Mouse (Mus musculus) liver, embryonic 12.5 days (tissue): ENCODE measurements around the gene Smap2. TPM values are rescaled to one million over a fixed set of nuclear protein-coding genes. Genes with fewer than 3 reads are reported as not detected.

Source experiments
- ATAC-seq: fragments of 200-750 bp; cut with Nextera tagmentation; 2 replicates; pipeline ENCODE4 v1.8.0; 2017; ENCODE audit warnings: moderate number of reproducible peaks, mild to moderate bottlenecking, moderate library complexity
- H3K27ac ChIP-seq: fragments of 300-500 bp; sonication (generic); 2 replicates; pipeline ENCODE4 v1.5.1; 2016; ENCODE audit warnings: mild to moderate bottlenecking
- H3K27me3 ChIP-seq: fragments of 300-500 bp; sonication (generic); replicated peaks from 2 replicates; pipeline ENCODE4 v1.6.1; 2016; ENCODE audit warnings: mild to moderate bottlenecking, moderate library complexity
- H3K36me3 ChIP-seq: fragments of 300-500 bp; sonication (generic); 2 replicates; pipeline ENCODE4 v1.6.1; 2016; ENCODE audit warnings: mild to moderate bottlenecking, moderate library complexity
- H3K4me1 ChIP-seq: fragments of 300-500 bp; sonication (generic); 2 replicates; pipeline ENCODE4 v1.6.1; 2016
- H3K4me2 ChIP-seq: fragments of 300-500 bp; sonication (generic); 2 replicates; pipeline ENCODE4 v1.6.1; 2016; ENCODE audit warnings: mild to moderate bottlenecking, moderate library complexity
- H3K4me3 ChIP-seq: fragments of 300-500 bp; sonication (generic); 2 replicates; pipeline ENCODE4 v1.5.1; 2016; ENCODE audit warnings: mild to moderate bottlenecking, moderate library complexity
- H3K9ac ChIP-seq: fragments of 300-500 bp; sonication (generic); 2 replicates; pipeline ENCODE4 v1.6.1; 2016; ENCODE audit warnings: mild to moderate bottlenecking, moderate library complexity
- H3K9me3 ChIP-seq: fragments of 300-500 bp; sonication (generic); replicated peaks from 2 replicates; pipeline ENCODE4 v1.6.1; 2016; ENCODE audit warnings: mild to moderate bottlenecking, moderate library complexity
- WGBS: fragments of 180-500 bp; shearing (Covaris S2); methylation state at CpG from one replicate; pipeline ENCODE4 v1.1.7; 2016; ENCODE audit not compliant: insufficient replicate concordance; 5-methylcytosine and 5-hydroxymethylcytosine counted together
- polyA plus RNA-seq: library from polyadenylated mRNA; unstranded; fragments of >200 nt; fragmentation: Nextera tagmentation; extraction: Ambion mirVana; gene quantifications from 2 replicates; pipeline ENCODE4 v1.2.1, GENCODE M21; 2016

Gene Smap2
- polyA plus RNA-seq, 1 experiment from 2014 or later = 46.9 TPM

DNA sequence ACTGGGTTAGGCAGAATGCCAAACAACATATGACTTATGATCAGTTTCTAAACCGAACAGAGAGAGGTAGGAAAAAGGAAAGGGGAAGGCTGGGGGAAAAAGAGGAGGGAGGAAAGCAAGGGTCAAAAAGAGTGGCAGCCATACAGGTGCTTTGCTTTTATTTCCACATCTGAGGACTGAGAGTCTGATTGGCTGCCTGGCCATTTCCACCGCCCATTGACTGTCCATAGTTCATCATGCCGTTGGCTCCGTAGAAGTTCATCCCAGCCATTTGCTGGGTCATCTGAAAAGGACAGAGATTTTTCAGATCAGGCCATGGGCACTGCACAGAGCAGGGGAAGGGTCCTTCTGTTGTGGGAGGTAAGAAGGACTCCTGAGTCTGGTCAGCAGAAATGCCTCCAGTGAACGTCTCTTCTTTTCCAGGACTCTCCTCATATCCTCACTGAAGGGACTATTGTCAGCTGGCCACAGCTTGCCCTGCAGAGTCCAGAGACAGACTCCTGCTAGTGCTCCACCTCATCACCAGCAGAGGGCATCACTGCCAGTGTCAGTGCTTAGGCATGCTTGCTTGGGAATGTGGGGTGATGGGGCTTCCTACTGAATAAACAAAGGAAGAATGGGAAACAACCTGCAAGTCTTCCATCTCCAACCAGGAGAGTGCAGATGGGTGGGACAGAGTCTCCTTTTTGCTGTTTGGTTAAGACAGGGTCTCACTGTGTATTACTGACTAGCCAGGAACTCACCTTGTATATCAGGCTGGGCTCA, 47.5 kb downstream of the Smap2 start:
- no peaks in the 10 kb centered on the region for H3K9me3 ChIP-seq
- H3K4me3 ChIP-seq = no peak overlapping the region
- no peak overlapping the region for H3K4me2 ChIP-seq
- 81% methylated on average over 5 of the region's 5 CpGs for WGBS
- H3K4me1 ChIP-seq = peaks cover 2% of the 10 kb centered on the region; the same call in 1 of the 2 replicates
- no peak overlapping the region for H3K27ac ChIP-seq
- no peaks in the 10 kb centered on the region for H3K27me3 ChIP-seq
- no peak for ATAC-seq
- H3K9ac ChIP-seq = no peak overlapping the region
- peaks cover 74% of the 10 kb centered on the region for H3K36me3 ChIP-seq

DNA sequence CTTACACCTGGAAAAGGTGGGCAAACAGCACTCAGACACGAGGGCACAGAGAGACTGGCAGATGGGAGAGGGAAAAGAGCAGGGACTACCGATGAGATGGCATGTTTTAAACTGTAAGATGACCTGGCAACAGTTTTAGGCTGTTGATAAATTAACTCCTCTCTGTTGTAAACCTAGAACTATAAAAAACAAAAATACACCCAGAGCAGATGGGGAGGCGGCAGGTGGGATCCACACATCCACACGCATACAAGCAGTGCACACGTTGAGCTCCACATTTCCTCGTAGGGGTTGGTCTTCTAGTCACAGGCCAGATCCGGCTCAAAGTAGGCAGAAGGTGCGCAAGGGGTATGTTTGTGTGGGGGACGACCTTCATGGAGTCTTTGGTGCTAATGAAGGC, 48.6 kb downstream of the Smap2 start:
- no peak overlapping the region for H3K4me2 ChIP-seq
- no peaks in the 10 kb centered on the region for H3K4me1 ChIP-seq
- no peak overlapping the region for H3K4me3 ChIP-seq
- H3K27ac ChIP-seq = no peak overlapping the region
- no peaks in the 10 kb centered on the region for H3K27me3 ChIP-seq
- no peak for ATAC-seq
- H3K36me3 ChIP-seq = peaks cover 63% of the 10 kb centered on the region
- H3K9me3 ChIP-seq = no peaks in the 10 kb centered on the region
- WGBS = 82% methylated on average over 9 of the region's 9 CpGs
- H3K9ac ChIP-seq = no peak overlapping the region

DNA sequence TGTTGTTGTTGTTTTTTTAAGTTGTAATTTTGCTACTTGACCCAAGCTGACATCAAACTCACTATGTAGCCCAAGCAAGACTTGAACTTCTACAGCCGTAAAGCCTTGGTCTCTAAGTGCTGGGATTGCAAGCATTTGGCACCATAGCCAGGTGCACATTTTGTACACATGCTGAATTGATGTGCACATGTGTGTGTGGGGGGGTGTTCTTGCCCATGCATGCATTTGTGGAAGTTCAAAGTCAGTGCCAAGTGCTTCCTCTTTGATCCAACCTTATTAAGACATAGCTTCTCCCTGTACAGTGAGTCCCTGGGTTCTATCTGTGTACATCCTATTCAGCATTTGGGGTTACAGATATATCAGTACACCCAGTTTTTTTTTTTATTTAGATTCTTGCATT, 61.5 kb downstream of the Smap2 start:
- no peak for ATAC-seq
- H3K27me3 ChIP-seq = no peaks in the 10 kb centered on the region
- no peak overlapping the region for H3K9ac ChIP-seq
- WGBS = 86% methylated on average over 1 of the region's 1 CpGs
- no peak overlapping the region for H3K4me3 ChIP-seq
- H3K27ac ChIP-seq = no peak overlapping the region
- H3K4me2 ChIP-seq = no peak overlapping the region
- H3K36me3 ChIP-seq = no peaks in the 10 kb centered on the region
- H3K9me3 ChIP-seq = no peaks in the 10 kb centered on the region
- peaks cover 26% of the 10 kb centered on the region for H3K4me1 ChIP-seq

- ATAC-seq = no peak
- H3K36me3 ChIP-seq = no peaks in the 10 kb centered on the region
- no peak overlapping the region; the same call in 1 of the 2 replicates for H3K9ac ChIP-seq
- no peaks in the 10 kb centered on the region for H3K9me3 ChIP-seq
- H3K4me3 ChIP-seq = no peak overlapping the region
- WGBS = 51% methylated on average over 1 of the region's 1 CpGs
- no peak overlapping the region for H3K4me2 ChIP-seq
- H3K27me3 ChIP-seq = no peaks in the 10 kb centered on the region
- H3K27ac ChIP-seq = peak overlapping the region; percentile 81
- H3K4me1 ChIP-seq = peaks cover 42% of the 10 kb centered on the region
Observed at GRCm38 (mm10) chr4:120953667-120954066, 63.4 kb downstream of the Smap2 start.

- Histone ChIP-seq H3K4me1 (peaks cover 42% of the 10 kb centered on the region), H3K27me3 (no peaks in the 10 kb centered on the region), H3K27ac (peak overlapping the region; percentile 81), H3K4me2 (peak overlapping the region; percentile 94), H3K36me3 (no peaks in the 10 kb centered on the region), H3K4me3 (no peak overlapping the region), H3K9me3 (no peaks in the 10 kb centered on the region), H3K9ac (no peak overlapping the region; the same call in 1 of the 2 replicates)
- WGBS = 22% methylated on average over 4 of the region's 4 CpGs
- ATAC-seq = peak; percentile 41; the same call in 1 of the 2 replicates
Observed at GRCm38 (mm10) chr4:120953038-120953437, 64.0 kb downstream of the Smap2 start.

- H3K4me2 ChIP-seq = peak overlapping the region; percentile 94
- H3K36me3 ChIP-seq = peaks cover 4% of the 10 kb centered on the region
- ATAC-seq = no peak
- H3K27me3 ChIP-seq = no peaks in the 10 kb centered on the region
- peaks cover 42% of the 10 kb centered on the region for H3K4me1 ChIP-seq
- H3K4me3 ChIP-seq = peak overlapping the region; percentile 80
- H3K9me3 ChIP-seq = no peaks in the 10 kb centered on the region
- 8% methylated on average over 6 of the region's 6 CpGs for WGBS
- peak overlapping the region; percentile 81 for H3K27ac ChIP-seq
- H3K9ac ChIP-seq = peak overlapping the region; percentile 93
Observed at GRCm38 (mm10) chr4:120952163-120952562, 64.9 kb downstream of the Smap2 start.

DNA sequence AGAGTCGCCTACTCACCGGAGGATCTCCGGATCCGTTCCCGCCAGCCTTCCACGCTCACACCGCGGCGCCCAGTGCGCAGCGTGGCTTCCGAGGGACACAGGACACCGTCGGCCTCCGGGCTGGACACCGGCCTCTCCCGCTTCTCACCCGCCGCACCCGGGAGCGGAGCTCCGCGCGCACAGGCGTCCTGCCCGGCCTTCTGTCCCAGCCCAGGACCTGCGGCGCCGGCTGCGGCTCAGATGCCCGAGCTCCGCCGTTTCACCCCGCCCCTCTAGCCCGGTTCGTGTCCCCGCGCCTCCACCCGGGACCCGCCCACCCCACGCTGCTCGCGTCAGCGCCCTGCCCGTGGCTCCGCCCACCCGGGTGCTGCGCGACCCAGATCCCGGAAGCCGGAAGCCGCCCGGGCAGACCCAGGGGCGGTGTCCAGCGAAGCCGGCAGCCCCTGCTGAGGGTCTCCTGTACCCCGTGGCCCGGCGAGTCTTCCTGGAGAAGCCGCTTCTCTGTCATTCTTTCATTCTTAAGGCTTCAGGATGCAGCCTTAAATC, 65.5 kb downstream of the Smap2 start, which contains the start of gene Zfp69:
Zfp69 (minus strand) TSS at position 272 of the 546 bp plus-strand sequence.
- peak within 1 kb of the TSS; percentile 94 for H3K4me2 ChIP-seq
- peak within 1 kb of the TSS; percentile 80 for H3K4me3 ChIP-seq
- under 1% methylated on average over 59 of the region's 60 CpGs for WGBS
- no peaks in the 10 kb centered on the region for H3K27me3 ChIP-seq
- ATAC-seq = peak; percentile 94
- H3K36me3 ChIP-seq = peaks cover 11% of the 10 kb centered on the region
- peak within 1 kb of the TSS; percentile 81 for H3K27ac ChIP-seq
- H3K4me1 ChIP-seq = peaks cover 42% of the 10 kb centered on the region
- peak within 1 kb of the TSS; percentile 93 for H3K9ac ChIP-seq
- no peaks in the 10 kb centered on the region for H3K9me3 ChIP-seq

GRCm38 (mm10) chr4:120950763-120951427, 66.2 kb downstream of the Smap2 start:
- Histone ChIP-seq H3K4me2 (peak overlapping the region; percentile 94), H3K4me1 (peaks cover 42% of the 10 kb centered on the region), H3K4me3 (peak overlapping the region; percentile 80), H3K36me3 (peaks cover 16% of the 10 kb centered on the region), H3K27me3 (no peaks in the 10 kb centered on the region), H3K9me3 (no peaks in the 10 kb centered on the region), H3K9ac (peak overlapping the region; percentile 93), H3K27ac (peak overlapping the region; percentile 81)
- no peak for ATAC-seq
- 7% methylated on average over 20 of the region's 20 CpGs for WGBS

DNA sequence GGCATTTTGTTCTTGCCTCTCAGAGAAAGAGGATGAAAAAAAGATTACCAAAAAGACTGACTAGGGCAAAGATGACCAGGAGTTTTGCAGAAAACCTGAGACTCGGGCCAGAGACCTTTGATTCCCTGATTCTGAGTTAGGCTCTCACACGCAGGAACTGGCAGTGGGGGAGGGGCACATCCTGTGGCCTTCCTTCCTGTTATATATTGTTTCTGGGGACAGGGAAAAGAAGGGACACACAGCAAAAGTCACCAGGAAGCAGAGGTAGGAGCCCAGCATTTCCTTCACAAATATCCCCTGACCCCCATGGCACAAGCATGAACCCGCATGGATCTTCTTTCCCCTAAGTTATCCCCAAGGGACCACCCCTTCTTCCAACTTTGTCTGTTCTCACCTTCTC, 68.1 kb downstream of the Smap2 start:
- no peak overlapping the region for H3K9ac ChIP-seq
- no peak for ATAC-seq
- peaks cover 42% of the 10 kb centered on the region for H3K4me1 ChIP-seq
- H3K4me3 ChIP-seq = no peak overlapping the region
- no peaks in the 10 kb centered on the region for H3K27me3 ChIP-seq
- H3K36me3 ChIP-seq = peaks cover 29% of the 10 kb centered on the region
- peak overlapping the region; percentile 94; the same call in 1 of the 2 replicates for H3K4me2 ChIP-seq
- 34% methylated on average over 3 of the region's 3 CpGs for WGBS
- no peaks in the 10 kb centered on the region for H3K9me3 ChIP-seq
- 0 out of 2 replicates have a peak overlapping the region, but pooled peaks have one; percentile 7 for H3K27ac ChIP-seq

DNA sequence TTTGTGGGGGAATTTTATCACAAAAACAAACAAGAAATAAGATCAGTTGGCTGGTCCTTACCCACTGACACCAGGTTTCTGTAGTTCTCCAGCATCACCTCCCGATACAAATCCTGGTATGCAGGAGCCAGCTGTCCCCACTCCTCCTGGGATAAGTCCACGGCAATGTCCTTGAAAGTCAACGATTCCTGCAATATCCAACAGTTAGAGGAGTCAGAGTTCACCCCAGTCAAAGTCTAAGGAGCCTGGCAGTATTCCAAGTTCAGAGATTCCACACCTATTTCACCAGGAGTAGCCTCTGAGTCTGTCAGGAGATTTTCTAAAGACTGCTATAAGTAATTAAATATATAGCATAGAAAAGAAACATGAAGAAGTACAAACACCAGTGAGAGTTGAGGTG, 82.0 kb downstream of the Smap2 start:
- Histone ChIP-seq H3K4me2 (no peak overlapping the region), H3K9me3 (0 out of 2 replicates have a peak, but pooled peaks cover 6% of the 10 kb centered on the region), H3K36me3 (peaks cover 27% of the 10 kb centered on the region), H3K27ac (no peak overlapping the region), H3K27me3 (no peaks in the 10 kb centered on the region), H3K9ac (no peak overlapping the region), H3K4me3 (no peak overlapping the region), H3K4me1 (no peaks in the 10 kb centered on the region)
- no peak for ATAC-seq
- 71% methylated on average over 3 of the region's 3 CpGs for WGBS

DNA sequence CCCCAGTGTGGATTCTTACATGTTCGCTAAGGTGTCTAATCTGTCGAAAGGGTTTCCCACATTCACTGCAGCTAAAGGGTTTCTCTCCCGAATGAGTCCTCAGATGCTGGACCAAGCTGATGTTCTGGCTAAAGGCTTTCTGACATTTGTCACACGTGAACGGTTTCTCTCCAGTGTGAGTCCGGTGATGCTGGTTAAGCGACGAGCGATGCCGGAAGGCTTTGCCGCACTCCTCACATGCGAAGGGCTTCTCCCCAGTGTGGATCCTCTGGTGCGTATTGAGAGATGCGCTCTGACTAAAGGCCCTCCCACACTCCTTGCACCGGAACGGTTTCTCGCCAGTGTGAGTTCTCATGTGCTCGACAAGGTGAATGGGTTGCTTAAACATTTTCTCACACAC, 86.3 kb downstream of the Smap2 start:
- Histone ChIP-seq H3K9ac (no peak overlapping the region), H3K36me3 (peaks cover 27% of the 10 kb centered on the region), H3K4me2 (no peak overlapping the region), H3K27me3 (no peaks in the 10 kb centered on the region), H3K9me3 (0 out of 2 replicates have a peak, but pooled peaks cover 10% of the 10 kb centered on the region), H3K27ac (no peak overlapping the region), H3K4me3 (no peak overlapping the region), H3K4me1 (no peaks in the 10 kb centered on the region)
- no peak for ATAC-seq
- WGBS = 87% methylated on average over 18 of the region's 18 CpGs

- no peak for ATAC-seq
- Histone ChIP-seq H3K9me3 (0 out of 2 replicates have a peak, but pooled peaks cover 10% of the 10 kb centered on the region), H3K27me3 (no peaks in the 10 kb centered on the region), H3K4me3 (no peak overlapping the region), H3K9ac (no peak overlapping the region), H3K4me1 (peaks cover 13% of the 10 kb centered on the region), H3K36me3 (peaks cover 17% of the 10 kb centered on the region), H3K4me2 (no peak overlapping the region), H3K27ac (no peak overlapping the region)
- 78% methylated on average over 3 of the region's 3 CpGs for WGBS
Observed at GRCm38 (mm10) chr4:120928686-120929085, 88.4 kb downstream of the Smap2 start.
